Mouse (Mus musculus) cerebellum, adult 9-10 months (tissue): ENCODE results near the gene Cebpz.

Source experiments
- DNase-seq: peaks from one replicate; pipeline ENCODE4 v3.0.0; 2022

Gene Cebpz

GRCm38 (mm10) chr17:78936466-78937228 lies at the start of gene Cebpz, which contains the start of gene Ndufaf7:
Gene Cebpz, minus strand, starts transcription at chr17:78937066.
Gene Ndufaf7, plus strand, starts transcription at chr17:78937136.
- DNase-seq = peak; percentile 99

- no peak for DNase-seq
Observed at GRCm38 (mm10) chr17:78983736-78984135, 46.9 kb upstream of the Cebpz start.

GRCm38 (mm10) chr17:78983166-78983565 lies 46.3 kb upstream of the Cebpz start:
- DNase-seq = no peak

GRCm38 (mm10) chr17:78968500-78968899 lies 31.6 kb upstream of the Cebpz start:
- DNase-seq = no peak

GRCm38 (mm10) chr17:78966092-78966883 lies 29.4 kb upstream of the Cebpz start:
- no peak for DNase-seq

GRCm38 (mm10) chr17:78964387-78964786 lies 27.5 kb upstream of the Cebpz start:
- no peak for DNase-seq

GRCm38 (mm10) chr17:78959473-78959872 lies 22.6 kb upstream of the Cebpz start:
- no peak for DNase-seq

GRCm38 (mm10) chr17:78953240-78953639 lies 16.4 kb upstream of the Cebpz start:
- no peak for DNase-seq

GRCm38 (mm10) chr17:78952070-78952469 lies 15.2 kb upstream of the Cebpz start:
- DNase-seq = no peak

GRCm38 (mm10) chr17:78951225-78951624 lies 14.4 kb upstream of the Cebpz start:
- DNase-seq = no peak

GRCm38 (mm10) chr17:78942579-78942978 lies 5.7 kb upstream of the Cebpz start:
- DNase-seq = no peak

- DNase-seq = no peak
Observed at GRCm38 (mm10) chr17:78938927-78939326, 2.1 kb upstream of the Cebpz start.

GRCm38 (mm10) chr17:78937229-78937853 lies 475 bp upstream of the Cebpz start:
- no peak for DNase-seq

GRCm38 (mm10) chr17:78935857-78936256 lies 1.0 kb downstream of the Cebpz start:
- DNase-seq = no peak

GRCm38 (mm10) chr17:78917696-78918095 lies 19.2 kb downstream of the Cebpz start:
- DNase-seq = no peak

GRCm38 (mm10) chr17:78916899-78917298 lies 20.0 kb downstream of the Cebpz start:
- DNase-seq = no peak

GRCm38 (mm10) chr17:78916369-78916813 lies 20.5 kb downstream of the Cebpz start, which contains the start of gene Cebpzos:
Gene Cebpzos, plus strand, starts transcription at chr17:78916500.
- DNase-seq = peak; percentile 95

- peak; percentile 33 for DNase-seq
Observed at GRCm38 (mm10) chr17:78915772-78916171, 21.1 kb downstream of the Cebpz start.

GRCm38 (mm10) chr17:78913921-78914320 lies 22.9 kb downstream of the Cebpz start:
- DNase-seq = no peak

GRCm38 (mm10) chr17:78912861-78913281 lies 24.0 kb downstream of the Cebpz start:
- DNase-seq = peak; percentile 59

GRCm38 (mm10) chr17:78909374-78909773 lies 27.5 kb downstream of the Cebpz start:
- no peak for DNase-seq

- DNase-seq = no peak
Observed at GRCm38 (mm10) chr17:78906892-78907291, 30.0 kb downstream of the Cebpz start, which contains the start of gene Sult6b1. Gene Sult6b1, minus strand, starts transcription at chr17:78906992.

GRCm38 (mm10) chr17:78903158-78903557 lies 33.7 kb downstream of the Cebpz start:
- no peak for DNase-seq
